Mouse (Mus musculus): Measurements from ENCODE around the gene Llgl2.

Llgl2 gene

GRCm38 (mm10) chr11:115833021-115833513, 9.2 kb downstream of the Llgl2 start:
- DNase-seq (ENCODE audit: low read depth, low spot score) = peak; percentile 81

GRCm38 (mm10) chr11:115834033-115834432, 10.2 kb downstream of the Llgl2 start:
- no peak for DNase-seq (ENCODE audit: low read depth, low spot score)

GRCm38 (mm10) chr11:115836656-115837395, 13.0 kb downstream of the Llgl2 start:
- peak; percentile 88 for DNase-seq (ENCODE audit: low read depth, low spot score)

GRCm38 (mm10) chr11:115837606-115838345, 13.9 kb downstream of the Llgl2 start:
- no peak for DNase-seq (ENCODE audit: low read depth, low spot score)

- DNase-seq (ENCODE audit: low read depth, low spot score) = peak; percentile 81
Measured at GRCm38 (mm10) chr11:115838895-115839311, 15.1 kb downstream of the Llgl2 start.

- DNase-seq (ENCODE audit: low read depth, low spot score) = peak; percentile 79
Measured at GRCm38 (mm10) chr11:115839732-115840131, 15.9 kb downstream of the Llgl2 start.

GRCm38 (mm10) chr11:115841044-115841443, 17.2 kb downstream of the Llgl2 start:
- peak; percentile 92 for DNase-seq (ENCODE audit: low read depth, low spot score)

- DNase-seq (ENCODE audit: low read depth, low spot score) = peak; percentile 97
Measured at GRCm38 (mm10) chr11:115841961-115842550, 18.2 kb downstream of the Llgl2 start.

GRCm38 (mm10) chr11:115843141-115843890, 19.5 kb downstream of the Llgl2 start:
- peak; percentile 68 for DNase-seq (ENCODE audit: low read depth, low spot score)

- no peak for DNase-seq (ENCODE audit: low read depth, low spot score)
Measured at GRCm38 (mm10) chr11:115843891-115844239, 20.0 kb downstream of the Llgl2 start.

- no peak for DNase-seq (ENCODE audit: low read depth, low spot score)
Measured at GRCm38 (mm10) chr11:115844240-115844639, 20.4 kb downstream of the Llgl2 start.

- DNase-seq (ENCODE audit: low read depth, low spot score) = peak; percentile 74
Measured at GRCm38 (mm10) chr11:115845819-115846218, 22.0 kb downstream of the Llgl2 start.

- DNase-seq (ENCODE audit: low read depth, low spot score) = no peak
Measured at GRCm38 (mm10) chr11:115854674-115855073, 30.8 kb downstream of the Llgl2 start.

GRCm38 (mm10) chr11:115857146-115857545, 33.3 kb downstream of the Llgl2 start:
- DNase-seq (ENCODE audit: low read depth, low spot score) = peak; percentile 72

GRCm38 (mm10) chr11:115857936-115858335, 34.1 kb downstream of the Llgl2 start:
- no peak for DNase-seq (ENCODE audit: low read depth, low spot score)

GRCm38 (mm10) chr11:115858354-115858753, 34.5 kb downstream of the Llgl2 start, which contains the start of gene Myo15b:
Gene Myo15b, plus strand, starts transcription at chr11:115858406.
- no peak for DNase-seq (ENCODE audit: low read depth, low spot score)

- peak; percentile 91 for DNase-seq (ENCODE audit: low read depth, low spot score)
Measured at GRCm38 (mm10) chr11:115859143-115859945, 35.5 kb downstream of the Llgl2 start.

- DNase-seq (ENCODE audit: low read depth, low spot score) = peak; percentile 33
Measured at GRCm38 (mm10) chr11:115863895-115864294, 40.0 kb downstream of the Llgl2 start.

GRCm38 (mm10) chr11:115869393-115869792, 45.5 kb downstream of the Llgl2 start:
- DNase-seq (ENCODE audit: low read depth, low spot score) = no peak

GRCm38 (mm10) chr11:115872437-115872836, 48.6 kb downstream of the Llgl2 start:
- no peak for DNase-seq (ENCODE audit: low read depth, low spot score)

GRCm38 (mm10) chr11:115875935-115876334, 52.1 kb downstream of the Llgl2 start:
- DNase-seq (ENCODE audit: low read depth, low spot score) = no peak

All from R1 (cell line).